Mouse (Mus musculus) ES-E14 (cell line): Measurements from ENCODE around the gene Ctsw.
A peak's percentile ranks its signal among the peaks of the same experiment; 100 is the strongest.

Experiments
- CHD2 ChIP-seq: IDR thresholded peaks from 2 replicates; pipeline ENCODE4 v1.6.1; 2014; ENCODE audit warnings: mild to moderate bottlenecking, low read depth, low read length, inconsistent platforms
- HCFC1 ChIP-seq: IDR thresholded peaks from 2 replicates; pipeline ENCODE4 v1.6.1; 2012; ENCODE audit warnings: low read length, inconsistent platforms, borderline replicate concordance; ENCODE audit not compliant: insufficient read depth
- ZC3H11A ChIP-seq: IDR thresholded peaks from 2 replicates; pipeline ENCODE4 v1.6.1; 2012; ENCODE audit warnings: low read depth, mild to moderate bottlenecking, inconsistent platforms, low read length, borderline replicate concordance
- ZNF384 ChIP-seq: IDR thresholded peaks from 2 replicates; pipeline ENCODE4 v1.6.1; 2012; ENCODE audit warnings: low read depth, low read length, inconsistent platforms

DNA sequence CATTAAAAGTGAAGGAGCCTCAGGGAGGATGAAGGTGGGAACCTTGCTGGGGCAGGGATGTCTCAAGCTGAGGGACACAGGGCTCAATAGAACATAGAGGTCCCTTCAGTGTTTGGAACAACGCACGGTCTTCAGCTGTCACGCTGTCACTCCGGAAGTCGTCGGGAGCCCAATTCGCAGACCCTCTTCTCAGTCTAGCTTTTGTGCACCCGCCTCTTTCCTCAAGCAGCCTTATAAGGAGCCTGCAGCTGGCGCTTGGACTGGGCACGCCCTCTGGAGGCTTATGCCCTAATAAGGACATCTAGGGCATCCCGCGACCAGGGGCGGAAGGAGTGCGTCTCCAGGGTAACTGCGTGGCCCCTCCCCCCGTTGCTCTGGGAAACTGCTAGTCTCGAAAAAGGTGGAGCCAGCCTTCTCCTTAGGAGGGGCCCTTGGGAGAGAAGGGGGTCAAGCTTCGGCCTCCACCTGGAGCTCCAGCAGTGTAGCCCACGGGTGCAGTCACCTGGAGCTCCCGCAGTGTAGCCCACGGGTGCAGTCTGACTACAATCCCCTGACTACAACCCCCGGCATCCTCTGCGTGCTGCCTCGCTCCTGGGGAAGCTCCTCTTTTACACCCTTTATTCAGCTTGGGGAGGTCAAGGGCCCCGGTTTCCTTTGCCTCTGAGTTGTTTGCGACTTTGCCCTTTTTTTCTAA lies 20.7 kb upstream of the Ctsw start:
- peak; percentile 79 for TF ChIP-seq HCFC1
- no peak for TF ChIP-seq ZNF384
- no peak for TF ChIP-seq CHD2
- no peak for TF ChIP-seq ZC3H11A
